Mouse (Mus musculus) heart, postnatal 0 days (tissue): ENCODE results near the gene 1700029P11Rik. TPM values are rescaled to one million over a fixed set of nuclear protein-coding genes. Genes with fewer than 3 reads are reported as not detected.

Experiments
- ATAC-seq: fragments of 200-750 bp; cut with Nextera tagmentation; 2 replicates; pipeline ENCODE4 v1.8.0; 2017; ENCODE audit warnings: low read depth, moderate number of reproducible peaks, moderate library complexity; ENCODE audit not compliant: insufficient read depth
- DNase-seq: peaks from one replicate; pipeline ENCODE4 v3.0.0-alpha.2; 2016; ENCODE audit warnings: low spot score
- H3K27ac ChIP-seq: fragments of 300-500 bp; sonication (generic); 2 replicates; pipeline ENCODE4 v1.5.1; 2014; ENCODE audit warnings: low read depth, mild to moderate bottlenecking
- H3K27me3 ChIP-seq: fragments of 300-500 bp; sonication (generic); 2 replicates; pipeline ENCODE4 v1.6.1; 2014; ENCODE audit warnings: low read length, mixed read lengths; ENCODE audit not compliant: control insufficient read depth, insufficient read depth
- H3K36me3 ChIP-seq: fragments of 300-500 bp; sonication (generic); replicated peaks from 2 replicates; pipeline ENCODE4 v1.6.1; 2014; ENCODE audit warnings: low read length, mixed read lengths; ENCODE audit not compliant: control insufficient read depth, insufficient read depth
- H3K4me1 ChIP-seq: fragments of 300-500 bp; sonication (generic); 2 replicates; pipeline ENCODE4 v1.6.1; 2014; ENCODE audit warnings: antibody characterized with exemption; ENCODE audit not compliant: control insufficient read depth, insufficient read depth
- H3K4me2 ChIP-seq: fragments of 300-500 bp; sonication (generic); 2 replicates; pipeline ENCODE4 v1.6.1; 2014; ENCODE audit warnings: low read depth, mild to moderate bottlenecking, low read length, moderate library complexity
- H3K4me3 ChIP-seq: fragments of 300-500 bp; sonication (generic); 2 replicates; pipeline ENCODE4 v1.5.1; 2014; ENCODE audit warnings: low read depth, low read length
- H3K9ac ChIP-seq: fragments of 300-500 bp; sonication (generic); replicated peaks from 2 replicates; pipeline ENCODE4 v1.6.1; 2014; ENCODE audit warnings: low read depth, low read length, mixed read lengths
- H3K9me3 ChIP-seq: fragments of 300-500 bp; sonication (generic); replicated peaks from 2 replicates; pipeline ENCODE4 v1.6.1; 2016; ENCODE audit warnings: low read length; ENCODE audit not compliant: control insufficient read depth
- CTCF ChIP-seq: IDR thresholded peaks from 2 replicates; pipeline ENCODE4 v1.5.1; 2016; ENCODE audit warnings: antibody characterized with exemption, control low read depth, low read depth
- EP300 ChIP-seq: IDR thresholded peaks from 2 replicates; pipeline ENCODE4 v1.6.1; 2016; ENCODE audit warnings: antibody characterized with exemption, low read depth
- WGBS: fragments of 180-500 bp; shearing (Covaris S2); extraction: QIAGEN DNeasy Blood & Tissue Kit; methylation state at CpG from one replicate; pipeline ENCODE4 v1.1.7; 2014; 5-methylcytosine and 5-hydroxymethylcytosine counted together
- polyA plus RNA-seq: library from polyadenylated mRNA; unstranded; fragments of >200 nt; fragmentation: Nextera tagmentation; extraction: Ambion mirVana; gene quantifications from 2 replicates; pipeline ENCODE4 v1.2.1, GENCODE M21; 2015
- total RNA-seq: library from RNA; depleted of rRNA; stranded (reverse); fragments of >200 nt; gene quantifications from 2 replicates; pipeline ENCODE4 v1.2.3, GENCODE M21; 2014; ENCODE audit warnings: low replicate concordance

1700029P11Rik gene
- total and polyA plus RNA-seq, 2 experiments from 2014 or later: not detected

DNA sequence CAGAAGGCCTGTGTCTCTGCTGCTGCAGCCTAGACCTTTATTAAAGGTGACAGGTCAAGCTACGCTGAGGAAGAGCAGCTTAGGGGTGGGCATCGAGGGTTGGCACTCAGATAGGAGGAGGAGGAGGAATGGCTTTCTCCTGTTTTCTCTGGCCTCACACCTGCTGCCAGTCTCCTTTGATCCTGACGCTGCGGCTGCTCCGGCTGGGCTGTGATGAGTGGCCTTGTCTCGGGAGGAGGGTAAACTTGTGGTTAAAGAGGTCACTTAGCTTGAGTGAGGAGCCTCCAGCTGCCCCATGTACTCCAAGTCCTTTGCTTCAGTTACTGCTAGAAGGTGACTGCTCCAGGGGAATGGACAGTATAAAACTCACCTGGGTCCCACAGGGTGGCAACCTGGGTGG is 13.7 kb downstream of the 1700029P11Rik start:
- no peaks in the 10 kb centered on the region for H3K27me3 ChIP-seq
- 0 out of 2 replicates have a peak, but pooled peaks cover 9% of the 10 kb centered on the region for H3K4me1 ChIP-seq
- no peaks in the 10 kb centered on the region for H3K9me3 ChIP-seq
- H3K9ac ChIP-seq: no peak overlapping the region
- ATAC-seq: no peak
- peaks cover 60% of the 10 kb centered on the region for H3K36me3 ChIP-seq
- H3K27ac ChIP-seq: no peak overlapping the region
- WGBS: 72% methylated on average over 6 of the region's 6 CpGs
- no peak for DNase-seq
- H3K4me3 ChIP-seq: no peak overlapping the region
- H3K4me2 ChIP-seq: no peak overlapping the region
- TF ChIP-seq EP300: no peak
- TF ChIP-seq CTCF: no peak

DNA sequence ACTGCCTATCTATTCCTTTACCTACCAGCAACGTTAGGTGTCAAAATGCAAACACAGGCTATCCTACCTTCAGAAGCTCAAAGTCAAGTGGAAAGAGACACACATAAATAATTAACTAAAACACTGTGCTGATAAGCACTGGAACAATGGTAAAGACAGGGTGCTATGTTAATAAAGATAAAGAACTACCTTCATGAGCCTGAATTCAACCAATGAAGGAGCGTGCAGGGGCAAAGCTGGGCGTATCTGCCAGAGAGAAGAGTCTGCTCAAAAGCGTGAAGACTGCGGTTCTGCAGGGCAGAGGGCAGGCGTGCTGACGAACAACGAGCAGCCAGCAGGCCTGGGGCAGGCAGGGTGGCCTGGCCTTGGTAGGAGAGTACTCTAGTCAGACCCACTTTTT is 23.9 kb downstream of the 1700029P11Rik start:
- H3K27ac ChIP-seq: no peak overlapping the region
- no peak for ATAC-seq
- no peaks in the 10 kb centered on the region for H3K4me1 ChIP-seq
- no peak for DNase-seq
- no peak overlapping the region for H3K4me3 ChIP-seq
- H3K36me3 ChIP-seq: peaks cover 8% of the 10 kb centered on the region
- no peak overlapping the region for H3K9ac ChIP-seq
- 90% methylated on average over 8 of the region's 8 CpGs for WGBS
- H3K27me3 ChIP-seq: no peaks in the 10 kb centered on the region
- no peak for TF ChIP-seq EP300
- no peak for TF ChIP-seq CTCF
- no peak overlapping the region for H3K4me2 ChIP-seq
- H3K9me3 ChIP-seq: no peaks in the 10 kb centered on the region

DNA sequence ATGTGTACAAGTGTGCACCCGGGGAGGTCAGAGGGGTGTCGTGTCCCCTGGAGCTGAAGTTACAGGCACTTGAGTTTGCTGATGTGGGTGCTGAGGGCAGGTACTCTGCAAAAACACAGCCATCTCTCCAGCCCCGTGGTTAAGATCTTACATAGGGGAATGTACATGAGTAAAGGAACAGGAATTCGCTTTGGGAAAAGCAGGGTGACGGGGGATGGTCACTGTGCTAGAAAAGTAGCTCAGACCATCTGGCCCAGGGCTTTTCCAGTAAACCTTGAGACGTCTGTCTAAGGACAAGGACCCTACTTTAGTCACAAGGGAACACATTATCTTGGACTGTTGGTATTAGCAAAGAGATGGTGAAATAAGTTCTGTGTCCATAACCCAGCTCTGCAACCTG is 31.6 kb downstream of the 1700029P11Rik start:
- WGBS: 70% methylated on average over 6 of the region's 6 CpGs

DNA sequence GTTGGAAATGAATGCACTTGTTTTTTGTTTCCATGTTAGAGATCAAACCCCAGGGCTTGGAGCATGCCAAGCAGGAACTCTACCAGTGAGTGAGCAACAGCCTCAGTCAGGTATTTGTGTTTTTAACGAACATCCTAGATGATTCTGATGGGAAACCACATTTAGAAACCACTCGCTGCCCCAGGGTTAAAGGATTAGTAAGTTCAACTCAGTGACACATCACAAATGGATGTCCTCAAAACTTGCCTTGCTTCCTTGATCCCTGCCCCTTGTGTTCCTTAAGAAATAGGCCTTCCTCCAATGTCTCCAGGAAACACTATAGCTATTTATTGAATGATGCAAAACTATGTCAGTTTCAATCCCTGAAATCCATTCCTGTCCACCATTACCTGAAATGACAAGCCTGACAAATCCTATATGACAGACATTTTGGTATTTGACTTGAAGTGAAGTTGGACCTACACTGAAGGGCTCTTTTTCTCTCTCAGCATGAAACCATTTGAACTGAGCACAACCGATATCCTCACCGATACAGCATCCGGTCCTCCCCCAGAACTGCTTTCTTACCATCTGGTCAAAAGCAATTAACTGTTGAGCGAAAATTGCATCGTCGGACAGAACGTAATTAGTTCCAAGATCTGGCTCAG is 34.5 kb downstream of the 1700029P11Rik start:
- 20% methylated on average over 9 of the region's 9 CpGs for WGBS
- H3K27ac ChIP-seq: no peak overlapping the region
- peak overlapping the region; percentile 71 for H3K9ac ChIP-seq
- peak overlapping the region; percentile 92 for H3K4me2 ChIP-seq
- no peak for ATAC-seq
- H3K9me3 ChIP-seq: no peaks in the 10 kb centered on the region
- peaks cover 5% of the 10 kb centered on the region; the same call in 1 of the 2 replicates for H3K4me1 ChIP-seq
- peak overlapping the region; percentile 73 for H3K4me3 ChIP-seq
- no peak for DNase-seq
- no peak for TF ChIP-seq EP300
- TF ChIP-seq CTCF: no peak
- peaks cover 11% of the 10 kb centered on the region for H3K36me3 ChIP-seq
- H3K27me3 ChIP-seq: no peaks in the 10 kb centered on the region

More for the DNA sequence above, 31.6 kb downstream of the 1700029P11Rik start:
- no peak overlapping the region for H3K4me2 ChIP-seq
- H3K27ac ChIP-seq: no peak overlapping the region
- no peak overlapping the region for H3K9ac ChIP-seq
- H3K9me3 ChIP-seq: no peaks in the 10 kb centered on the region
- H3K36me3 ChIP-seq: no peaks in the 10 kb centered on the region
- H3K4me3 ChIP-seq: no peak overlapping the region
- ATAC-seq (no peak), DNase-seq (no peak)
- H3K27me3 ChIP-seq: no peaks in the 10 kb centered on the region
- TF ChIP-seq EP300: no peak
- TF ChIP-seq CTCF: no peak
- H3K4me1 ChIP-seq: peaks cover 5% of the 10 kb centered on the region; the same call in 1 of the 2 replicates

DNA sequence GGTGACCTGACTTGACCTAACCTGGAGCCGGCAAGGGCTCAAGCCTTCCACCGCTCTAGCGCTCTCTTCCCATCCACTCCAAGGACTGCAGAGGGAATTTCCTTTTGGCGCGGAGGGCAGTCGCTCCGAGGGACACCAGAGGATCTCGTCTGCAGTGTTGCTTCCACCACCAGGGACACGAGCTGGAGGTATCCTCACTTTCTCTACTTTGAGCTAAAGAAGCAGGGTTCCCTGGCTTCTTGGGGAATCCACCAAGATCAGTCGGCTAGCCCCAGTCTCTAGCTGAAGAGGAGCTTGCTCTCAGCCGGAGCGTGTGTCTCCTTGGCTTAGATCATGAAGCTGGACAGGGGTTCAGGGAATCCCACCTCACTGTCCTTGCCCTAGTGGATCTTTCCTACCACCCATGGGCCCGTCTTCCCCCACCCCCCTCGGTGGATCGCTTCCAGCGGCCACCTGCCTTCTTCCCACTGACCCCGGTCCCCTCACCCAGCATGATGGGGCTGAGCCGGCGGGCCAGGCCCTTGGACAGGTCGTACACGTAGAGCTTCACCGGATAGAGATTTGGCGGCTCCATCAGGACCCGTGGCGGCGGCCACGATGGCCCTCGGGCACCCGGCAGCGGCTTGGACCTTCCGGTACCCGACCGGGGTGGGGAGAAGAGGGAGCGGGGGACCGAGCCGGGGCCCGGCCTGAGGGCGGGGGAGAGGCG is 35.2 kb downstream of the 1700029P11Rik start:
- Histone ChIP-seq H3K36me3 (peaks cover 16% of the 10 kb centered on the region), H3K9me3 (no peaks in the 10 kb centered on the region), H3K4me2 (peak overlapping the region; percentile 92), H3K4me3 (peak overlapping the region; percentile 73), H3K27ac (peak overlapping the region; percentile 69), H3K4me1 (peaks cover 5% of the 10 kb centered on the region; the same call in 1 of the 2 replicates), H3K9ac (peak overlapping the region; percentile 71), H3K27me3 (no peaks in the 10 kb centered on the region)
- peak; percentile 6 for DNase-seq
- WGBS: under 1% methylated on average over 39 of the region's 39 CpGs
- TF ChIP-seq CTCF: no peak
- TF ChIP-seq EP300: no peak
- peak; percentile 1; the same call in 1 of the 2 replicates for ATAC-seq
